Mouse (Mus musculus): ENCODE results near the gene Dapk2.
A peak's percentile ranks its signal among the peaks of the same experiment; 100 is the strongest.
"Not testable (repeated sequence)": the region's sequence is repeated elsewhere in the genome, so short reads cannot be mapped to it uniquely, and the experiment has no call there.

Gene Dapk2

GRCm38 (mm10) chr9:66275267-66275991 lies 117.4 kb downstream of the Dapk2 start:
- DNase-seq (ENCODE audit: low spot score in 2 of 2), result peak in 1 of 2 experiments; percentile 77

- DNase-seq (ENCODE audit: low spot score in 2 of 2), result no peak
Measured at GRCm38 (mm10) chr9:66276062-66276461, 118.0 kb downstream of the Dapk2 start.

DNA sequence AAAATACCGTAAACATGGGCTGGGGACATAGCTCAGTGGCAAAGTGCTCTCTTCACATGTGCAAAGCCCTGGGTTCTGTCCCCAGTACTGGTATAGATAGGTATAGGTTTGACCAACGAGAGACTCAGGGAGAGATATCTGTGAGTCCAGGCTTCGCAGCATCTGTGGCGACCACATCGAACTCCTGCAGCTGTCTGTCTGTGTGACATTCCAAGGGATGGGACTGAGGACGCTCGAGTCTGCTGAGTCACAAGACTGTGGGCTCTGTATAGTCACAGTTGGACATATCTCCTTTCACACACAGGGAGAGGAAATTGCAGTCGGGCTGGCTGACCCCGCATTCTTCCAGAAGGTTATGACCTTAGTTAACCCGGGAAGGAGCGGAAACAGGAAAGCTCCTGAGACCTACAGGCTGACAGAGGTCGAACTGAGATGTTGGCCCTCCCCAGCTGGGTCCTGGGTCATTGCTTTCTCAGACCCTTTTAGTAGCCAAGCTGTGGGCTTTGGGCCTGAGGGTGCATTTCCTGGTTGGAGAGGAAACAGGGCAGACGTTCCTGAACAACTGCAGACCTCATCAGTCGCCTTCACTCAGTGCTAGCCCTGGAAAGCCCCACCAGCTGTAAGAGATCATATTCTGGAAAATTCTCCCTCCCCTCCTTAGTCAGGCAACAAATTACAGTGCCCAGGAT lies 118.8 kb downstream of the Dapk2 start:
- DNase-seq (ENCODE audit: low spot score in 2 of 2), result no peak

DNA sequence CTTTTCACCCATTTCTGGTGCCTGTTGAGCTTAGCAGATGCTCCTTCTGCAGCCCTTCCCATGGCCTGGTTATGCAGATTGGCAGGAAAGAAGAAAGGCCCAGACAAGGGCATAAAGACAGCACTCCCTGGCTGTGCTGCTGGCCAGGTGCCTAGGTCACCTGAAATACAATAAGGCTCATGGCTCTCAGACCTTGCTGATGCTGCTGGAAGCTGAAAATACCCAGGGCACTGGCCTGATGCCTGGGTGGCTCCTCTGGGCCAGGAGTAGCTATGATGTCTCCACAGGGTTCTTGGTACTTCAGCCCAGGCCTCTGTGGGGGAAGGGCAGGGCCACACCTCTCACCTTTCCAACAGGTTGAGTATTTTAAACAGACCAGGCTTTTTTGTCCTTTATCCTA lies 121.6 kb downstream of the Dapk2 start:
- no peak for DNase-seq (ENCODE audit: low spot score in 2 of 2)

- no peak for DNase-seq (ENCODE audit: low spot score in 2 of 2)
Measured at GRCm38 (mm10) chr9:66280496-66280895, 122.5 kb downstream of the Dapk2 start.

GRCm38 (mm10) chr9:66281501-66281951 lies 123.5 kb downstream of the Dapk2 start:
- no peak for DNase-seq (ENCODE audit: low spot score in 2 of 2)

GRCm38 (mm10) chr9:66282582-66282981 lies 124.6 kb downstream of the Dapk2 start:
- no peak for DNase-seq (ENCODE audit: low spot score in 2 of 2)

- peak in 1 of 2 experiments; percentile 76 for DNase-seq (ENCODE audit: low spot score in 2 of 2)
Measured at GRCm38 (mm10) chr9:66283565-66284203, 125.7 kb downstream of the Dapk2 start.

GRCm38 (mm10) chr9:66285241-66285640 lies 127.2 kb downstream of the Dapk2 start:
- DNase-seq (ENCODE audit: low spot score in 2 of 2), result not testable (repeated sequence)

DNA sequence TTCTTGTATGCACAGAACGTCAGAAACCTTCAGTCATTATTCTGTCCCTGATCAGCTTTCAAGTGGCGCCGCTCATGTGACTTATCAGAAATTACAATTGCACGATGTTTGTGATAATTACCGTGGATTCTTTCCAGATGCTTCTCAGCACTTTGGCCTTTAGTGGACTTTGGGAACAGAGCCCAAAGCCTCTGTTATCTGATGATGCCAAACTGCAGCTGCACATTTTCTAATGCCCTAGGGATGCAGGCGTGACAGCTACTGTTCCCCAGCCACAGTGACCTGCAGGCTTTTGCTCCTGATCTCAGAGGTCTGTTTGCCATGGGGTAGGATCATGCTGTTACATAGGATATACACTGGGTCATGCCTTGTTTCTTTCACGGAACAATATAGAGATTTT lies 127.9 kb downstream of the Dapk2 start:
- no peak for DNase-seq (ENCODE audit: low spot score in 2 of 2)

GRCm38 (mm10) chr9:66290727-66291126 lies 132.7 kb downstream of the Dapk2 start:
- DNase-seq (ENCODE audit: low spot score in 2 of 2), result no peak

DNA sequence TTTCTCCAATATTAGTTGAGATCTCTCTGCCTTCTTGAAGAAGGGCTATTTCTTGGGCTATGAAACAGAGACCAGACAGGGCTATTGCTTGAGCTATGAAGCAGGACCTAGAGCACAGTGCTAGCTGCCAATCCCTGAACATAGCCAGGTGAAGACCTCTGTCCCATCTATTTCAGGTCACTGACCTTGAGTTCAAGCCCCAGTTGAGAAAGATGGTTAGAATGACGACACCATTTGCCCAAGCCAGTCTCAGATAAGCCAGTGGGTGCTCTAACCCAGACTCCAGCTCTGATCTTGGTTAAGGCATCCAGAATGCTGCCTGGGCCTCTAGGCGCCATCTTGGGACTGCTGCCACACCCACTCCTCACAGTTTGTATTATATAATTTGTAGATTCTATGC lies 135.3 kb downstream of the Dapk2 start:
- no peak for DNase-seq (ENCODE audit: low spot score in 2 of 2)

DNA sequence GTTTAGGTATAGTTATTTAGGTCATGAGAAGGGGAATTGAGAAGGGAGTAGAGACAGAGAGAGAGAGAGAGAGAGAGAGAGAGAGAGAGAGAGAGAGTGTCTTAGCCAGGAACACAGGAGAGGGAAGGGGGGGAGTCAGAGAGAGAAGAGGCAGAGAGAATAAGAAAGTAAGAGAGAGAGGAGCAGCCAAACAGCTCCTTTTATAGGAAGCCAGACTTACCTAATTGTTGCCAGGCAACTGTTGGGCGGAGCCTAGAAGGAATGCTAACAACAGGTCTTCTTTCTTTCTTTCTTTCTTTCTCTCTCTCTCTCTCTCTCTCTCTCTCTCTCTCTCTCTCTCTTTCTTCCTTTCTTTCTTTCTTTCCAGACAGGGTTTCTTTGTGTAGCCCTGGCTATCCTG lies 136.2 kb downstream of the Dapk2 start:
- no peak for DNase-seq (ENCODE audit: low spot score in 2 of 2)

GRCm38 (mm10) chr9:66294980-66295410 lies 137.0 kb downstream of the Dapk2 start:
- DNase-seq (ENCODE audit: low spot score in 2 of 2), result no peak

DNA sequence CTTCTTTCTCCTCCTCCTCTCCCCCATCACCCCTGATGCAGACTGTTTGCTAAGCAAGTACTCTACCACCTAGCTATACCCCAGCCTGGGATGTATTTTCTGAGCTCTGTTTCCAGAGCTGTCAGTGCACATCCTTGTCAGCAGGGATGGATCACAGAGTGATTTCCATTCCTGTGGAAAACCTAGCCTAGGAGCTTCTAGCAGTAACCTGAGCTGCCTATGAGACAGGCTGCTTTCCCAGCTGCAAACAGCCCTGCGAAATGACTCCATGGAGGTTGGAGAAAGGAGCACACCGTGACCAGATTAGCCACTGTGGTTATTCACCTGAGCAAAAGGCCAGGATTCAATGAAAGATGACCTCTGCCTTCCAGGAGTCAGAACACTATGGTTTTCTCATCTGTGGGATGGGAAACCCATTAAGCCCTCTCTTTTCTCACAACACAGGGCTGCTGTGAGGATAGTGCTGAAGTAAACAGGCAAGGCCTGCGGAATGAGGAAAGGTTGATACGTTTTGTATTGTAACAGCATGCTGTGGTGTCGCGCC lies 137.6 kb downstream of the Dapk2 start:
- no peak for DNase-seq (ENCODE audit: low spot score in 2 of 2)

- DNase-seq (ENCODE audit: low spot score in 2 of 2), result no peak
Measured at GRCm38 (mm10) chr9:66298783-66299182, 140.8 kb downstream of the Dapk2 start.

DNA sequence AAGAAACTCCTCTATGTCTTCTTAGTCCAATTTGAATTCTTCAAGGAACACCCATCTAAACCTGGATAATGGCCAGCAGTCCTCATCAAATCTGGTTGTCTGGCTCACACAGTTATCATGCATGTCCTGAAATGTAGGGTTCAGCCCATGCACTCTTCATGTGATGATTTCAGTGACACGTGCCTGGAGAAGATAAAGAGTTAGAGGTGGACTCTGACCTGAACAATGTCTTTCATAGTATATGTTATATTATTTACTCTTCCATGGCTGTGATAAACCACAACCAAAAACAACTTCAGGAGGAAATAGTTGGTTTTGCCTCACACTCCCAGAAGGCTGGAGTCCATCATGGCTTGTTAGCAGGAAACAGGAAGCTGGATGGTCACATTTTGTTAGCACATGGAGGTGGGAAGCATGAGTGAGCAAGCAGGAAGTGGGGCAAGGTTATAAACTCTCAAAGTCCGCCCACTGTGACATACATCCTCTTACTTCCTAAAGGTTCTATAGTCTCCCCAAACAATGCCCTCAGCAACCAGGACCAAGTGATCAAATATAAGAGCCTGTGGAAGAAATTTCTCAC lies 142.5 kb downstream of the Dapk2 start:
- DNase-seq (ENCODE audit: low spot score in 2 of 2), result no peak

GRCm38 (mm10) chr9:66304320-66305090 lies 146.5 kb downstream of the Dapk2 start:
- no peak for DNase-seq (ENCODE audit: low spot score in 2 of 2)

DNA sequence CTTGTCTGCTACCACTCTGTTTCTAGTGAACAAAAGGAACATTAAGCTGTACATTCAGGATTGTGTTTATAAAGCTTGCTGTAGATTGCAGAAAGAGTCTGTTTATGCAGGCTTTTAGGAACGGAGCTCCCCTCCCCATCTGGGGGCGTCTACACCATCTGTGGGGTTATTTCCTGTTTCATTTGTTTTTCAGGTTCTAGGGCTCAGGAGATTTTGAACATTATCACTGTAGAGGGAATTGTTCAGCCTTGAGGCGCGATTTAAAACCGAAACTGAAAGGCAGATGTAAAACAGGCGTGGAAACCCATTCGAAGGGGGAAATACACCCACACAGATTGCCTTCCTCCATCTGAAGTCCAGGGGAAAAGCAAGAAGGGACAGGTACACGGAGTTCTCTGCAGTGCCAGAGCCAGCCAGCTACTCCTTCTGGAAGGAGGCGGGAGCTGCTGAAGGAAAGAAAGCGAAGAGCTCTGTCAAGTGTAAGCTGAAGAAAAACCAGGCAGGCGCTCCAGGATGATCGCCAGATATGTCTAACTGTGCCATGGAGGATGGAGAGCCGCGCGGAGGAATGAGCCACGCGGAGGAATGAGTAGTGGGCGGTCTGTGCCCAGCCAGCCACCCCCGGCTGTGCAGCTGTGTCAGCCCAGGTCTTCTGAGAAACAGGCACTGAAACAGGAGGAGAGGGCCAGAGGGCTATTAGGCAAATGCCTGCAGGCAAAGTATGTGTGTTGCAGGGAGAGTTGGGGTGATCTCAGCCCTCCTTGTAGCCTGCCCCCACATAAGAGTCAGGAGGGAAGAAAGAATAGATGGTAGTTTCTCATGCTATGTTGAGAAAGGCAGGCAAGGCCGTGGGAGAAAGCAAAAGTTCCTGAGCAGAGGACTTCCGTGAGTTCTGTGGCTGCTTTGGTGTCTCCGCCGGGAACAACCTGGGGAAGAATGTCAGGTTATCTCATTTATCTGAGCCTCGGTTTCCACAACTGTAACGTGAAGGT lies 147.4 kb downstream of the Dapk2 start:
- DNase-seq (ENCODE audit: low spot score in 2 of 2), result peak; percentile 65 to 90

GRCm38 (mm10) chr9:66306414-66306813 lies 148.4 kb downstream of the Dapk2 start:
- no peak for DNase-seq (ENCODE audit: low spot score in 2 of 2)
